Mouse (Mus musculus) stomach, postnatal 0 days (tissue): ENCODE measurements around the gene Fnbp1l. TPM values are rescaled to one million over a fixed set of nuclear protein-coding genes. Genes with fewer than 3 reads are reported as not detected.

Experiments
- ATAC-seq: fragments of 200-750 bp; cut with Nextera tagmentation; 2 replicates; pipeline ENCODE4 v1.8.0; 2017; ENCODE audit not compliant: low FRiP score, low TSS enrichment
- DNase-seq: peaks from one replicate; pipeline ENCODE4 v3.0.0-alpha.2; 2016; ENCODE audit warnings: low spot score
- H3K27ac ChIP-seq: fragments of 300-500 bp; sonication (generic); replicated peaks from 2 replicates; pipeline ENCODE4 v1.5.1; 2014; ENCODE audit warnings: mild to moderate bottlenecking, control low read depth
- H3K27me3 ChIP-seq: fragments of 300-500 bp; sonication (generic); 2 replicates; pipeline ENCODE4 v1.6.1; 2014; ENCODE audit warnings: low read length; ENCODE audit not compliant: control insufficient read depth, insufficient read depth
- H3K36me3 ChIP-seq: fragments of 300-500 bp; sonication (generic); 2 replicates; pipeline ENCODE4 v1.6.1; 2014; ENCODE audit warnings: low read length, mixed read lengths; ENCODE audit not compliant: control insufficient read depth, insufficient read depth
- H3K4me1 ChIP-seq: fragments of 300-500 bp; sonication (generic); replicated peaks from 2 replicates; pipeline ENCODE4 v1.6.1; 2014; ENCODE audit warnings: antibody characterized with exemption; ENCODE audit not compliant: control insufficient read depth, insufficient read depth
- H3K4me2 ChIP-seq: fragments of 300-500 bp; sonication (generic); replicated peaks from 2 replicates; pipeline ENCODE4 v1.6.1; 2014; ENCODE audit warnings: low read depth, mild to moderate bottlenecking, control low read depth, moderate library complexity
- H3K4me3 ChIP-seq: fragments of 300-500 bp; sonication (generic); 2 replicates; pipeline ENCODE4 v1.5.1; 2014; ENCODE audit warnings: low read depth, low read length, control low read depth
- H3K9ac ChIP-seq: fragments of 300-500 bp; sonication (generic); 2 replicates; pipeline ENCODE4 v1.6.1; 2014; ENCODE audit warnings: mild to moderate bottlenecking, low read length, control low read depth, mixed read lengths
- H3K9me3 ChIP-seq: fragments of 300-500 bp; sonication (generic); 2 replicates; pipeline ENCODE4 v1.6.1; 2016; ENCODE audit warnings: low read length; ENCODE audit not compliant: control insufficient read depth
- CTCF ChIP-seq: IDR thresholded peaks from 2 replicates; pipeline ENCODE4 v1.5.1; 2016; ENCODE audit warnings: antibody characterized with exemption, low read depth, mild to moderate bottlenecking, moderate library complexity
- EP300 ChIP-seq: optimal IDR thresholded peaks from 2 replicates; pipeline ENCODE3; 2016; ENCODE audit warnings: antibody characterized with exemption
- WGBS: fragments of 180-500 bp; shearing (Covaris S2); extraction: QIAGEN DNeasy Blood & Tissue Kit; methylation state at CpG from one replicate; pipeline ENCODE4 v1.1.7; 2014; 5-methylcytosine and 5-hydroxymethylcytosine counted together
- polyA plus RNA-seq: library from polyadenylated mRNA; unstranded; fragments of >200 nt; fragmentation: Nextera tagmentation; extraction: Ambion mirVana; gene quantifications from 2 replicates; pipeline ENCODE4 v1.2.1, GENCODE M21; 2015

Fnbp1l gene
- polyA plus RNA-seq, 1 experiment from 2014 or later: 20.8 TPM

DNA sequence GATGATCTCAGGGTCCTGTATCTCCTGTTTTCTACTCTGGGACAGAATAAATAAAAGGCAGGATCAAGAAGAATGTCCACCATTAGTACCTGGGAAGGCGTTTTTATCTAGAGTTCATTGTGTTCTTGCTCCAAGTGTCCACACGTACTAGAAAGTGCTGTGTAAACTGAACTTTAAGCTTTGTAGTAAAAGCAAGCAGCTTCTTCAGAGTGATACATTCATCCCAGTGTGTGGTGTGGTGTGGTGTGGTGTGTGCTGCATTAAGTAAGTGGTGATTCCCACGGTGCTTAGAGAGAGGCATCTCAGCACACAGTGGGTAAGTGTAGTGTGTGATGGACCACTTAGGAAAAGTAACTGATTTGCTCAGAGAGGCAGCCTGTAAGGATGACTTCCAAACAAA lies 91.0 kb downstream of the Fnbp1l start:
- Histone ChIP-seq H3K27me3 (no peaks in the 10 kb centered on the region), H3K27ac (0 out of 2 replicates have a peak overlapping the region, but pooled peaks have one; percentile 5), H3K4me2 (no peak overlapping the region), H3K4me3 (no peak overlapping the region), H3K9ac (no peak overlapping the region), H3K36me3 (peaks cover 2% of the 10 kb centered on the region; the same call in 1 of the 2 replicates), H3K4me1 (no peaks in the 10 kb centered on the region), H3K9me3 (no peaks in the 10 kb centered on the region)
- DNase-seq: no peak
- TF ChIP-seq CTCF: no peak
- no peak for TF ChIP-seq EP300
- WGBS: 54% methylated on average over 3 of the region's 3 CpGs
- 0 out of 2 replicates have a peak, but pooled peaks have one; percentile 41 for ATAC-seq

DNA sequence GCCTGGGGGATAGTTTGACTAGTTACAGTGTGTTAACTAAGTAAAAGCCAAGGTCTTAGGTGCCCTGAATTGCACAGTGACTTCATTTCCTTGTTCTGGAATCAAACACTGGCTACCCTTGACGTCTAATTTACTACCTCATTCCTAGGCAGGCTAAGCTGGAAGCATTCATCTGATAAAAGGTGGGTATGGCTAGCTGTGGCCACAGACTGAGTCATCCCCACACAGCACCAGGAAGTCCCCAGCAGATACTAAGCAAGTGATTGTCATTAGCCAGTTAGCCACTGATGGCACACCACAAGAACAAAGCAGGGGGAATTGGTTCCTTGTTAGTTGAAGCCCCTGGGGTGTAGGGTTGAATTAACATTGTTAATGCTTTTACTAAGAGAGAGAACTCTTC lies 98.2 kb downstream of the Fnbp1l start:
- Histone ChIP-seq H3K4me3 (no peak overlapping the region), H3K27me3 (no peaks in the 10 kb centered on the region), H3K4me2 (no peak overlapping the region), H3K9ac (no peak overlapping the region), H3K9me3 (no peaks in the 10 kb centered on the region), H3K4me1 (no peaks in the 10 kb centered on the region), H3K27ac (peak overlapping the region; percentile 35; the same call in 1 of the 2 replicates), H3K36me3 (0 out of 2 replicates have a peak, but pooled peaks cover 2% of the 10 kb centered on the region)
- DNase-seq (no peak), ATAC-seq (peak; percentile 84)
- TF ChIP-seq EP300: no peak
- no peak for TF ChIP-seq CTCF
- WGBS: 36% methylated on average over 1 of the region's 1 CpGs

DNA sequence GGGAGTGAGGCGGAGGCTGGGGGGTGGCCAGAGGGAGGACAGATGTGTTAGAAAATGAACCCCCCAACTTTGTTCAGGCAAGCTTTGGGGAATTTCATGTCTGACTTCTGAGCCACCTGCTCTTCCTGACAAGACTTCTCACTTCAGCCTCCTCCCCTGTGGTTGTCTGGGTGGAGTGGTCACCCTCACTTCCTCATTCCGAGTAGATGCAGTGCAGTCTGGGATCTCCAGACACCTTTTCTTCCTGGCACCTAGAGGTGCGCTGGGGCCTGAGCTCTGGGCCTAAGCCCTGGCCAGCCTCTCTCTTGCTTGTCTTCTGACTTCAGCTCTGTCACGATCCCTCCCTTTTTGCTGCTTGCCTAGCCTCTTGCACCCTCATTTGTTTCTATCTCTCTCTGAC lies 98.6 kb downstream of the Fnbp1l start:
- Histone ChIP-seq H3K27me3 (no peaks in the 10 kb centered on the region), H3K4me1 (no peaks in the 10 kb centered on the region), H3K9ac (no peak overlapping the region), H3K36me3 (0 out of 2 replicates have a peak, but pooled peaks cover 2% of the 10 kb centered on the region), H3K4me2 (no peak overlapping the region), H3K4me3 (no peak overlapping the region), H3K27ac (peak overlapping the region; percentile 35; the same call in 1 of the 2 replicates), H3K9me3 (no peaks in the 10 kb centered on the region)
- TF ChIP-seq CTCF (no peak), EP300 (no peak)
- 90% methylated on average over 4 of the region's 4 CpGs for WGBS
- ATAC-seq (peak; percentile 67), DNase-seq (no peak)

DNA sequence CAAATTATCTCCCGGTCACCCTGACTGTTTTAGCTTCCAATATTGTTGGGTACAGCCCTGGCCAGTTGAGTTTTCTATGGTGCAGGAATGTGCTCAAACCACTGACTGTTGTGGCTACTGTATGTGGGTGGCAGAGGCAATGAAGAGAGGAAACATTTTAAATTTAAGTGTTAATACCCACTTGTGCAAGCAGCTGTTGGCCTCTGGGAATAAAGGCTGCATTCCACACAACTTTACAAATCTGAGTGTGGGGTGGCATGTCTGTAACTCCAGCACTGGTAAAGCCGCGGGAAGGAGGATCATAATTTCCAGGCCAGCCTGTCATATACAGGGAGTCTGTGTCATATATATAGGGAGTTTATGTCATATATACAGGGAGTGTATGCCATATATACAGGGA lies 99.2 kb downstream of the Fnbp1l start:
- TF ChIP-seq EP300 (no peak), CTCF (no peak)
- DNase-seq: no peak
- Histone ChIP-seq H3K27me3 (no peaks in the 10 kb centered on the region), H3K4me1 (no peaks in the 10 kb centered on the region), H3K27ac (peak overlapping the region; percentile 35; the same call in 1 of the 2 replicates), H3K9ac (no peak overlapping the region), H3K9me3 (no peaks in the 10 kb centered on the region), H3K4me2 (no peak overlapping the region), H3K4me3 (no peak overlapping the region), H3K36me3 (0 out of 2 replicates have a peak, but pooled peaks cover 2% of the 10 kb centered on the region)
- WGBS: 80% methylated on average over 3 of the region's 3 CpGs
- no peak for ATAC-seq

DNA sequence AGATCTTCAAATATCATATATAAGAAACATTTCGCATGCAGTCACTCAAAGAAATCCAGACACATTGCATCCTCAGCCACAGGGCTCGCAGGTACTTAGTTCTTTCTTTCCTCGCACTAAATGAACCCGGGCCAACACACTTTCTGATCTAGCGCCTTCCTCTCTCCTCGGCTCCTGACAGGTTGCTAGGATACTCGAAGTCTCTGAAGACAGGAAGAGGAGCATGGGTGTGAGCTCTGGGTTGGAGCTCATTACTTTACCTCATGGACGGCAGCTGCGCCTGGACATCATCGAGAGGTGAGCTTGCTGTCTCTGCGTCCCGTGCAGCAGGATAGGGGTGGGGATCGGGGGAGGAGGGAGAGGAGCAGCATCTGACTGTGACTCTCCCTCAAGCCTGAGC lies 100.4 kb downstream of the Fnbp1l start:
- Histone ChIP-seq H3K9ac (no peak overlapping the region), H3K27ac (no peak overlapping the region), H3K9me3 (no peaks in the 10 kb centered on the region), H3K36me3 (no peaks in the 10 kb centered on the region), H3K4me1 (no peaks in the 10 kb centered on the region), H3K4me3 (no peak overlapping the region), H3K4me2 (no peak overlapping the region), H3K27me3 (no peaks in the 10 kb centered on the region)
- ATAC-seq (no peak), DNase-seq (no peak)
- TF ChIP-seq EP300 (no peak), CTCF (no peak)
- WGBS: 54% methylated on average over 13 of the region's 13 CpGs

DNA sequence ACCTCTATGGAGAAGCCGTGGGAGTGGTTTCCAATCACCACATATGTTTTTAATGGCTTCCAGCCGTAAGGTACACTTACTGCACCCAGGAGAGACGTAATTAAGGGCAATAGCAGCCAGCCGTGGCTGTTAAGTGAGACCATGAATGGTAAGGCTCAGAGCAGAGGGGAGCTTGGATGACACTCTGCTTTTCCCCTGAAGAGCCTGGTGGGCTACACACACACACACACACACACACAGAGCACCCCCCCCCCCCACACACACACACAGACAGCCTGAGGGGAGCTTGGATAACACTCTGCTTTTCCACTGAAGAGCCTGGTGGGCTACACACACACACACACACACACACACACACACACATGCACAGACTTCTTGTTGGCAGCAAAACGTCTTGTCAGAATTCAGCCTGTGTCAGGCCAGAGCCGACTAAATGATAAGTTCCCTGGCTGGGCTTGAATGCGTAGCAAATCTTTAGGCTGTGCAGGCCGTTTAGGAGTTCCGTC lies 101.2 kb downstream of the Fnbp1l start:
- DNase-seq: no peak
- Histone ChIP-seq H3K4me3 (no peak overlapping the region), H3K4me2 (no peak overlapping the region), H3K9ac (no peak overlapping the region), H3K4me1 (no peaks in the 10 kb centered on the region), H3K36me3 (no peaks in the 10 kb centered on the region), H3K27ac (no peak overlapping the region), H3K9me3 (no peaks in the 10 kb centered on the region), H3K27me3 (no peaks in the 10 kb centered on the region)
- TF ChIP-seq CTCF (no peak), EP300 (no peak)
- no peak for ATAC-seq
- WGBS: 49% methylated on average over 9 of the region's 9 CpGs
